Mouse (Mus musculus) MN1 (cell line): ENCODE results near the gene Selenbp1.
"Not testable (repeated sequence)": the region's sequence is repeated elsewhere in the genome, so short reads cannot be mapped to it uniquely, and the experiment has no call there.

ENCODE experiments used
- DNase-seq: peaks from one replicate; pipeline ENCODE4 v3.0.0-alpha.2; 2016; ENCODE audit warnings: low spot score

Gene Selenbp1

GRCm38 (mm10) chr3:94932809-94933564 lies at the start of gene Selenbp1:
TSS of gene Selenbp1 (plus strand) at chr3:94933056.
- DNase-seq = peak; percentile 74

DNA sequence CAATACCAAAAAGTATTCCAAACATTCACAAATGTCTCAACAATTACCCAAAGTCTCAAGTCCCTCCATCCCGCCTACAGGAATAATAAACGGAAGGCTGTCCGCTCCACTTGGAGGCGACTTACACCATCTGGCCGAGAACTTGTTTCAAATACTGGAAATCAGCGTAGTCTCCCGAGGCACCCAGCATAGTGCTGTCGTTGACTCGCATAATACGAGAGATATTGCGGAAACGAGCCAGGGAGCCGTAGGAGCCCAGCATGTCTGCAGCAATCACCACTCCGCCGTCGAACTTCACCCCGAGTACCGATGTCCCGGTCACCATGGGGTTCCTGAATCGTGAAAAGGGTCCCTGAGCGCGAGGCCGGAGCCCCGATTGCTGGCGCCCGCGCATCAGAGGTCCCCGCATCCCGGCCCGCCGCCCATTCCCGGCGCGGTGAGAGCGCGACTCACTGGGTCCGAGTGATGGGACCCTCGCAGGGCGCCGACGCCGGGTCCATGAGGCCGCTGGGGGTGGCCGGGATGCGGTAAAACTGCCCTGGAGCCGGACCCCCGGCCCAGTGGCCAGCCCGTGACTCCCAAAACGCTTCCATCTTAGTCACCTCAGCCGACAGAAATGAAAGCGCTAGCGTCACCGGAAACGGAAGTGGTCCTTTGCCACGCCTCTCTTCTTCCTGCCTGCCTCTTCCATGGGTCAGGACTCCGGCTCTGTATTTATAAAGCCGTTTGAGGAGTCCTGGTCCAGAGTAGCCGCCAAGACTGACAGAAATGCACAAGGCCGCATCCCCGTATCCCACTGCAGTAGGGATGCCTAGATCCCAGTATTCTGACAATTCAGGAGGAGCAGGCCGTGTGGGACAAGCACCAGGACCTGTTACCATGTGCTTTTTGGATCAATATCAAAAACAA lies 46.3 kb upstream of the Selenbp1 start, which contains the start of gene Psmb4:
Gene Psmb4 (minus strand): TSS at position 646 of the 909 bp plus-strand sequence.
- DNase-seq = peak; percentile 91

GRCm38 (mm10) chr3:94888595-94888994 lies 44.3 kb upstream of the Selenbp1 start:
- peak; percentile 77 for DNase-seq

- no peak for DNase-seq
Measured at GRCm38 (mm10) chr3:94894076-94894475, 38.8 kb upstream of the Selenbp1 start.

DNA sequence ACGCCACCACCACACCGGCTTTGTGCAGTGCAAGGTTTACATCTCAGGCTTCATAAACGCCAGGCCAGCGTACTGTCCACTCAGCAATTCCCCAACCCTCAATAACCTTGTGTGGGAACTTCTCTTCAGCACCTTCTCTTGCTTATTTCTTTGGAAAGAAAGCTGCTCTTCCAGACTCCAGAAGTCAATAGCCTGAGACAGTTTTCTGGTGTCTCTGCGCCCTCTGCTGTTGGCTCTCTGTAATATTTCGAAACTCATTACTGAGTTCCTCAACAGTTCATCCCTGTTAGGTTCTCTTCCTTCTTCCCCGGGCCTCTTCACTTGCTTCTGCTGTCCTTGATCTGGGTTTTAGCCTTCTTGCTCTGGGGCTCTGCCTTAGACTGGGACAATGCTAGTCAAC lies 30.1 kb upstream of the Selenbp1 start:
- peak; percentile 80 for DNase-seq

DNA sequence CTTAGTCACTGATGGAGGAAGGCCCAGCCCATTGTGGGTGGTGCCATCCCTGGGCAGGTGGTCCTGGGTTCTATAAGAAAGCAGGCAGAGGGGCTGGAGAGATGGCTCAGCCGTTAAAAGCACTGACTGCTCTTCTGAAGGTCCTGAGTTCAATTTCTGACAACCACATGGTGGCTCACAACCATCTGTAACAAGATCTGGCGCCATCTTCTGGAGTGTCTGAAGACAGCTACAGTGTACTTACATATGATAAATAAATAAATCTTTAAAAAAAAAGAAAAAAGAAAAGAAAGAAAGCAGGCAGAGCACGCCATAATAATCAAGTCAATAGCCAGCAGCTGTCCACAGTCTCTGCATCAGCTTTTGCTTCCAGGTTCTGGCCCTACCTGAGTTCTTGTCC lies 28.1 kb upstream of the Selenbp1 start:
- not testable (repeated sequence) for DNase-seq

GRCm38 (mm10) chr3:94906482-94906881 lies 26.4 kb upstream of the Selenbp1 start:
- DNase-seq = no peak

GRCm38 (mm10) chr3:94911050-94911693 lies 21.7 kb upstream of the Selenbp1 start:
- no peak for DNase-seq

- no peak for DNase-seq
Measured at GRCm38 (mm10) chr3:94913801-94914200, 19.1 kb upstream of the Selenbp1 start.

GRCm38 (mm10) chr3:94915903-94916741 lies 16.7 kb upstream of the Selenbp1 start:
- DNase-seq = no peak

GRCm38 (mm10) chr3:94917816-94918361 lies 15.0 kb upstream of the Selenbp1 start:
- no peak for DNase-seq

- no peak for DNase-seq
Measured at GRCm38 (mm10) chr3:94918845-94919244, 14.0 kb upstream of the Selenbp1 start.

DNA sequence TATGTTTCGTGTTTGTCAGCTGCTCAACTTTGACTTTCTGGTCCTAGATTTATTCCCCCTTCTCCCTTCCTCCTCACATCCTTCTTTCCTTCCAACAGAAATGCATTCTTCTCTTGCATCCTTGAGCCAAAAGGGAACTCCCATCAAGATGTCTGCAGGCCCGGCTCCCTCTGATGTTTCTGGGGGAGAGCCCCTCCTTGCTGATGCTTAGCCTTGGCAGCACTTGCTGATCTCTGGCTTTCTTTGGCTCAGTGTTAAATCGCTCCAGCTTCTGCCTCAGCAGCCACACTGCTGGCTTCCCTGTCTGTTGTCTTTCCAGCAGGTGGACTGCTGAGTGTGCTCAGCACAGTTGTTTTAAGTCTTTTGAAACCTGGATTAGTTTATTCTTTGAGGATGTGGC lies 11.8 kb upstream of the Selenbp1 start:
- DNase-seq = no peak

DNA sequence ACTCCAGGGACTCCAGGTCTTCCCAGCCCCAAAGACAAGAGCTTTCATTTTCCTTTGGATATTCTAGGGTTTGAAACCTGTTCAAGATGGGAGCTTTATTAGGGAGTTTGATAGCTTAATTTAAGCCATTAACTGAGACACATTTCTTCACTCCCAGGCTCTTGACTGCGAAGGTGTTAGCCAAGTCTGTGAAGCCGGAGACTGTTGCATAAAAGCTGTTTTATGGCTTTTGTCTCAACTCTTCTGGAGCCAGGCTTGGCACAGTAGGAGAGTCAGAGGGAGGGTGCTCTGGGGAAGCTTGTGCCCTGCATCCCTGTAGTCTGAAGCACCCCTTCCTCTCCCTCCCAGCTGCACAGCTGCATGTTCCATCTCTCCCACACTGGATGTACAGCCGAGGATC lies 10.5 kb upstream of the Selenbp1 start:
- DNase-seq = no peak

GRCm38 (mm10) chr3:94924688-94925087 lies 8.2 kb upstream of the Selenbp1 start:
- no peak for DNase-seq

DNA sequence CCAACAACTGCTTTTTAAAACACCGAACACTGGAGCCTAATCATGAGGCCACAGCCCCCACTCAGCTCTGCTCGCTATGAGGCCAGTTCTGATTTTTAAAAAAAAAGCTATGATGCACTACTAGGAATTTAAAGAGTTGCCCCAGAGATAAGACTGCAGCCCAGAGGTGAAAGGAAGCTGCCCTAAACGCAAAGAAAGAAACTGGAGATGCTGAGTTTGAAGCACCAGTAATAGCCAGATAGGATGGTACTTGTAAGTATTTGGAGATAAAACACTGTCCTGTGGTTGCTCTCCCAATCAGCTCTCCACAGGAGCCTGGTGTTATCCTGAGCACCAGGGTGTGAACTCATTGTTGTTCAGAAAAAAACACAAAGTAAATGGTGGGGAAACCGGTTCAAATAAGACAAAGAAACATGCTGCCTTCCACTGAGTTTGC lies 6.5 kb upstream of the Selenbp1 start:
- not testable (repeated sequence) for DNase-seq

DNA sequence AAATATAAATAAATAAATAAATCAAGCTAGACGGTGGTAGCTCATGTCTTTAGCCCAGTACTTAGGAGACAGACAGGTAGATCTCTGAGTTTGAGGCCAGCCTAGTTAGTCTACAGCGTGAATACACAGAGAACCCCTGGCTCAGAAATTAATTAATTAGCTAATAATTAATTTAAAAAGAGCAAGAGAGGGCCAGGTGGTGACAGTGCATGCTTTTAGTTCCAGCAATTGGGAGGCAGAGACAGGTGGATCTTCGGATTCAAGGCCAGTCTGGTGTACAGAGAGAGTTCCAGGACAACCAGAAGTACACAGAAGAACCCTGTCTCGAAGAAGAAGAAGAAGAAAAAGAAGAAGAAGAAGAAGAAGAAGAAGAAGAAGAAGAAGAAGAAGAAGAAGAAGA lies 3.9 kb upstream of the Selenbp1 start:
- not testable (repeated sequence) for DNase-seq

DNA sequence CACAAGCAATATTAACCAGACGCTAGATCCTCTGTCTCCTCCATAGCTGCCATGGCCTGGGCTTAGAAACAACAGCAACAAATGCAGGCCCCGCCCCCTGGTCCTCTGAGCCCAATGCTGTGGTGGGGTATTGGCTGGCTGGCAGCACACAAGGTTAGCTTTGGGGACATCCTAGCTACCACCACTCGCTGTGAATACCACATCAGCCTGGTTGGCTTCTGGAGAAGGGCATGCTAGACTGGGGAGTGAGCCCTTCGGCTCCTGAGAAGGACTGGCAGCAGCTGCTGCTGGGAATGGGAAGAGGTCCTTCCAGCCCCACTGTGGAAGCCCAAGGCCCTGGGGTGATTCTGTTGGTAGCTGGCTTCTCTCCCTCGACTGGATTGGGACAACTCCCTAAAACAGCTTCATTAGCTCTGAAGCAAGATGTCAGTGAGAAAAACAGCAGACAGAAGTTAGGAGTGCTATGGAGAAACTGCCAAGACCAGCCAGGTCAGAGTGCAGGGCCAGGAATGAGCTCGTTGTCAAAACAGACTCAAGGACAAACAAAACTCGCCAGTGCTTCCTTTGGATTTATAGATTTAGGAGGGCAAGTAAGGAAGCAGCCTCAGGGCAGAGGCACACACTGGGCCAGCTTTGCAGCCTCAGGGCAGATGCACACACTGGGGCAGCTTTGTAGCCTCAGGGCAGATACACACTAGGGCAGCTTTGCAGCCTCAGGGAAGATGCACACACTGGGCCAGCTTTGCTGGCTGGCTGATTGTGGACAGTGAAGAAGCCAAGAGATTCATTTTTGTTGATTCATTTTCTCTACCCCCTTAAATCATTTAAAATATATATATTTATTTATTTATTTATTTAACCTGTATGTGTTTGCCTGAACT lies 2.2 kb upstream of the Selenbp1 start:
- DNase-seq = not testable (repeated sequence)

GRCm38 (mm10) chr3:94931427-94932082 lies 1.3 kb upstream of the Selenbp1 start:
- DNase-seq = not testable (repeated sequence)
